Mouse (Mus musculus): ENCODE results near the gene Lrba. TPM values are rescaled to one million over a fixed set of nuclear protein-coding genes. Genes with fewer than 3 reads are reported as not detected.

Gene Lrba
- polyA plus RNA-seq, 1 experiment from 2014 or later: 6.0 TPM

DNA sequence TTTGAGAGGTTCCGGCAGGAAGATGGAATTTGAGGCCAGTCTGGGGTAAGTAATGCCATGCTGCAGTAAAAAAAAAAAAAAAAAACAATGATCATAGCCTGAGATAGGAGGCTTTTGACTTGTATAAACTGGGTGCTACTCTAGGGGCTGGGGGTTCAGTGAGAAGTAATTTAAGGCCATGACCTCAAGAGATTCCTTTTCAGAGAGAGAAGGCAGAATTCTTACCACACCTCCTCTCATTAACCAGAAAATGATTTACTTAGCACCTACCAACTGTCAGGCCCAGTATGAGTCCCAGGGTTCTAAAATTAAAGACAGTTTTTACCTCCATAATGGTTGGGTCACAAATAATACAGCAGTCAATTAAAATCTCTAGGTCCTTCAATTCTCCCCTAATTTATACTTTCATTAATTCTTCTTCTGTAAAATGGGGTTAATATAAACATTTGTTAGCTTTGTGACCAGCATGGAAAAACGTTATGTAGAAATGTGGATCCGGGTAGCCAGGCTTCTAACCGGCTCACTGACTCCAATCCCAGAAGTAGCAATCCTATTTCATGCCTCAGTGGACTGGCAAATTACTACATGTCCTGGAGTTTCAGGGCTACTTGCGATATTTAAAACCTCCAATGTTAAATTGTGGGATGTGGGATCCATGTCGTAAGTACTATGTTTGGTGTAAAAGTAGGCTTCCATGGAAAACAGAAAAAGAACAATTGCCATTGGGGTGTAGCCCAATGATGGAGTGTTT, 19.7 kb upstream of the Lrba start:
- Histone ChIP-seq H3K9me3 (ENCODE audit: low read length) (no peaks in the 10 kb centered on the region), H3K4me2 (replicated peaks; ENCODE audit: low read depth, low read length) (no peak overlapping the region), H3K4me1 (ENCODE audit: insufficient read depth, low read length) (peaks cover 18% of the 10 kb centered on the region), H3K27me3 (ENCODE audit: insufficient read depth, low read length) (no peaks in the 10 kb centered on the region), H3K36me3 (ENCODE audit: insufficient read depth, low read length) (no peaks in the 10 kb centered on the region), H3K27ac (ENCODE audit: low read length) (peak overlapping the region; percentile 79), H3K9ac (replicated peaks; ENCODE audit: low read length) (no peak overlapping the region), H3K4me3 (ENCODE audit: low read length) (no peak overlapping the region)
- WGBS: 34% methylated on average over 6 of the region's 6 CpGs
- ATAC-seq (ENCODE audit: low FRiP score, low TSS enrichment): peak; percentile 77

DNA sequence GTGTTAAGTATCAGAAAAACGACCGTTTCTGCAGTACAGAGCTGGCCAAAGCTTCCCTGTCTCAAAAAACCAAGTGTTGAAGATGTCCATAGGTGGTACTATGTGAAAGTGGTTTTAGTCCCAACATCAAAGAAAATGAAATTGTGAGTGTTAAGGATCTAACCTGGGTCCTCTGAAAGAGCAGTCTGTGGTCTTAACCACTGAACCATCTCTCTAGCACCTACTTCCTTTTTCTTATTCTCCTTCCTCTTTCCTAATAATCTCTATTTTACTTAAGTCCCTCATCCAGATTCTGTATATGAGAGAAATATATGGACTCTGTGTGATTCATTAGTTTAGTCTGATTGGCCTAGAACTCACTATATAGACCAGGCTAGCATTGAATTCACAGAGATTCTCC, 17.9 kb upstream of the Lrba start:
- H3K4me2 ChIP-seq (replicated peaks; ENCODE audit: low read depth, low read length): no peak overlapping the region
- H3K9ac ChIP-seq (replicated peaks; ENCODE audit: low read length): no peak overlapping the region
- H3K4me1 ChIP-seq (ENCODE audit: insufficient read depth, low read length): peaks cover 18% of the 10 kb centered on the region
- no peaks in the 10 kb centered on the region for H3K27me3 ChIP-seq (ENCODE audit: insufficient read depth, low read length)
- no peaks in the 10 kb centered on the region for H3K36me3 ChIP-seq (ENCODE audit: insufficient read depth, low read length)
- no peak overlapping the region for H3K27ac ChIP-seq (ENCODE audit: low read length)
- 90% methylated on average over 2 of the region's 2 CpGs for WGBS
- ATAC-seq (ENCODE audit: low FRiP score, low TSS enrichment): no peak
- no peak overlapping the region for H3K4me3 ChIP-seq (ENCODE audit: low read length)
- no peaks in the 10 kb centered on the region for H3K9me3 ChIP-seq (ENCODE audit: low read length)

DNA sequence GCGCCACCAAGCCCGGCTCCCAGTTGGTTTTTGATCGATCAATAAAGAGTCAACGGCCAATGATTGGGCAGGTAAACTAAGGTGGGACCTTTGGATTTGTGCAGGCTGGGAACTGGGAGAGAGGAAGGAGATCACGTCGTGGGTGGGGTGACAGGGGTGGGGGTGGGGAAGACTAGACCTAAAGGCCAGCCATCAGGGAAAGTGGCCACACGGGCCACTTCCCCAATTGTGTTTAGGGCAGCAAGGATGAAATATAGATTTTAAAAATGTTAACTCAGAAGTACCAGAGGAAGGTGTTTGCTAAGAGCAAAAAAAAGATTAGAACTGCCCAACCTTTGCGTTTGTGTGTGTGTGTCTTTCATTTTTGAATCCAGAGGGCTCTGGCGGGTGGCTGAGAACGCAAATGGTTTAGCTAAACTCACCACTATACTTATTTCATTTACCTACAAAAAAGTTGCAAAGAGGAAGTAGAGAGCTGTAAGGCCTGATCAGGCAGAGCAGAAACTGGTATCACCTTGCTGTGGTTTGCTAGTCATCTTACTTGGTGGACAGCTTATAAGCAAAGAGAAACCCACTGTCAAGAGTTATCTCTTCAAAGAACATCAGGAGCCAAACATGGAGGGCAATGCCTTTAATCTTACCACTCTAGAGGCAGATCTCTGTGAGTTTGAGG, 14.1 kb upstream of the Lrba start:
- Histone ChIP-seq H3K36me3 (ENCODE audit: insufficient read depth, low read length) (no peaks in the 10 kb centered on the region), H3K27ac (ENCODE audit: low read length) (no peak overlapping the region), H3K9me3 (ENCODE audit: low read length) (no peaks in the 10 kb centered on the region), H3K27me3 (ENCODE audit: insufficient read depth, low read length) (no peaks in the 10 kb centered on the region), H3K4me3 (ENCODE audit: low read length) (no peak overlapping the region), H3K4me2 (replicated peaks; ENCODE audit: low read depth, low read length) (no peak overlapping the region), H3K4me1 (ENCODE audit: insufficient read depth, low read length) (peaks cover 2% of the 10 kb centered on the region; the same call in 1 of the 2 replicates), H3K9ac (replicated peaks; ENCODE audit: low read length) (no peak overlapping the region)
- 91% methylated on average over 10 of the region's 10 CpGs for WGBS
- no peak for ATAC-seq (ENCODE audit: low FRiP score, low TSS enrichment)

DNA sequence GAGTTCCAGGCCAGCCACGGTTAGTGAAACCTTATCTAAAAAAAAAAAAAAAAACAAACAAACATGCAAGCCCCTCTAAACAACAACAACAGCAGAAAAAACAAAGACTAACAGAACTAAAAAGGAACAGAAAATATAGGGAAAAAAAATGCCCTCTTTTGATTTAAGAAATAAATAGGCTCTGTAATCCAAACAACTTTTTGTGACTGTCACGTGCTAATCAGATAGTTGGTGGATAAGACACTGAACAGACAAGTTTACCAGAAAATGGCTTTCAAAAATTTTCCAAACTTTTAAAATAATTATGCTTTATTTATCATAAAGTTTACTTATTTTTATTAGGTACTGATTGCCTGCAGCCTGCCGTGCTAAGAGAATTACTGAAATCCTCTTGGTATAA, 13.5 kb upstream of the Lrba start:
- Histone ChIP-seq H3K9me3 (ENCODE audit: low read length) (no peaks in the 10 kb centered on the region), H3K4me3 (ENCODE audit: low read length) (no peak overlapping the region), H3K4me1 (ENCODE audit: insufficient read depth, low read length) (no peaks in the 10 kb centered on the region), H3K9ac (replicated peaks; ENCODE audit: low read length) (no peak overlapping the region), H3K27me3 (ENCODE audit: insufficient read depth, low read length) (no peaks in the 10 kb centered on the region), H3K36me3 (ENCODE audit: insufficient read depth, low read length) (no peaks in the 10 kb centered on the region), H3K4me2 (replicated peaks; ENCODE audit: low read depth, low read length) (no peak overlapping the region), H3K27ac (ENCODE audit: low read length) (no peak overlapping the region)
- no peak for ATAC-seq (ENCODE audit: low FRiP score, low TSS enrichment)
- 84% methylated on average over 3 of the region's 3 CpGs for WGBS

DNA sequence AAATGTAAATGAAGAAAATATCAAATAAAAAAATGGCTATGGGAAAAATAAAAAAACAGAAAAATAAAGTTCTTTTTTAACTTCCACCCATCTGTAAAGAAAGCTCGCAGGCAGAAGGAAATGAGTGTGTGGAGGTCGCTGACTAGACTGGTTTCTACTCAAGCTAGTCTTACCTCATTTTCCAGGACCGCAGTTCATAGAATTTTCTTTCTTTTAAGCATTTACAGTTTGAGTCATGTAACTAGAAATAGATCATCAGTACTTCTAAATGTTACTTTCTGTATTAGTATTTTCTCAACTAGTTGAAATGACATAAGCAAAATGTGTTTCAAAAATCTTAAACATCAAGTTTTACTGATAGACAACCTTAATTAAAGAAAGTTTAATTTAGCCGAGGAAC, 10.2 kb upstream of the Lrba start:
- WGBS: 82% methylated on average over 4 of the region's 4 CpGs
- Histone ChIP-seq H3K4me1 (ENCODE audit: insufficient read depth, low read length) (no peaks in the 10 kb centered on the region), H3K4me2 (replicated peaks; ENCODE audit: low read depth, low read length) (no peak overlapping the region), H3K27me3 (ENCODE audit: insufficient read depth, low read length) (no peaks in the 10 kb centered on the region), H3K27ac (ENCODE audit: low read length) (no peak overlapping the region), H3K9me3 (ENCODE audit: low read length) (no peaks in the 10 kb centered on the region), H3K9ac (replicated peaks; ENCODE audit: low read length) (no peak overlapping the region), H3K36me3 (ENCODE audit: insufficient read depth, low read length) (no peaks in the 10 kb centered on the region), H3K4me3 (ENCODE audit: low read length) (no peak overlapping the region)
- ATAC-seq (ENCODE audit: low FRiP score, low TSS enrichment): no peak

DNA sequence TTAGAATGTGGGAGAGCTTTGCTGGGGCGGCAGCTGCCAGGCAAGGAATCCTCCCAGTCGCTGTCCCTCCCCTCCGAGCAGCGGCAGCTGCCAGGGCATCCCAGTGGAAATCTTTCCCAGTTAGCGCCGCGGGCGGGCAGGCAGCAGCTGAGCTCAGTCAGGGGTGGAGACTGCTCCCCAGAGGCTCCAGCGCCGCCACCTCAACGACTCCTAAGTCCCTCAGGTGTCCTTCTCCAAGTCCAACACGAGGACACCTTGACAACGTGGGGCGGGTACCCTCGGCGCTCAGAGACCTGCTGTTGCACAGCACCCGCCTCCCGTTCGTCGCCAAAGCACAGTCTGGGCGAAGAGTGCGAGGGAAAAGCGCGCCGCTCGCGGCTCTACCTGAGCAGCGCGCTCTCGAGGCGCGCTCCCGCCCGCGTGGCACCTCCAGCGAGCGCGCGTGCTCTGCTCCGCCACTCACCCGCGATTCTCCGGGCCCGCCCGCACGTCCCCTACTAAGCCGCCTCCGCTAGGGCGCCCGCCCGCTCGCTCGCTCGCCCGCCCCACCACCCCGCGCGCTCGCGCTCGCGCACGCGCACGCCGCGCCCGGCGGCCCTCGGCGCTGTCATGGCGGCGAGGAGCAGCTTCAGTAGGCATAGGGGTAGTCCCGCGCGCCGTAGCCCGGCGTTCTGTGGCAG, 706 bp upstream of the Lrba start:
- Histone ChIP-seq H3K27me3 (ENCODE audit: insufficient read depth, low read length) (no peaks in the 10 kb centered on the region), H3K4me1 (ENCODE audit: insufficient read depth, low read length) (0 out of 2 replicates have a peak, but pooled peaks cover 3% of the 10 kb centered on the region), H3K9ac (replicated peaks; ENCODE audit: low read length) (peak overlapping the region; percentile 89), H3K4me3 (ENCODE audit: low read length) (peak overlapping the region; percentile 93), H3K27ac (ENCODE audit: low read length) (peak overlapping the region; percentile 98), H3K9me3 (ENCODE audit: low read length) (no peaks in the 10 kb centered on the region), H3K36me3 (ENCODE audit: insufficient read depth, low read length) (no peaks in the 10 kb centered on the region), H3K4me2 (replicated peaks; ENCODE audit: low read depth, low read length) (peak overlapping the region; percentile 65)
- WGBS: under 1% methylated on average over 79 of the region's 79 CpGs
- peak; percentile 94 for ATAC-seq (ENCODE audit: low FRiP score, low TSS enrichment)

DNA sequence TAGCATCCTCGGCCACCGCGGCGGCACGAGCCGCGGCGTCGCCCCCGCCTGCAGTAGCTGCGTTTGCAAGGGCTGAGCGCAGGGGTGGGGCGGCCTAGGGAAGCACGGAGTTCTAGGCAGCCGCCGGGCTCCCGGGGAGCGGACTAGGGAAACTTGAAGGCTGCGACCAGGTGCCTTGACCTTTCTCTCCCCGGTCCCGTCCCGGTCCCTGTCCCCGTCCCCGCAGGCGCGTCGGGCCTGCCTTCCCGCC, 241 bp upstream of the Lrba start:
- Histone ChIP-seq H3K36me3 (ENCODE audit: insufficient read depth, low read length) (peaks cover 4% of the 10 kb centered on the region; the same call in 1 of the 2 replicates), H3K4me1 (ENCODE audit: insufficient read depth, low read length) (0 out of 2 replicates have a peak, but pooled peaks cover 3% of the 10 kb centered on the region), H3K9ac (replicated peaks; ENCODE audit: low read length) (peak overlapping the region; percentile 89), H3K27me3 (ENCODE audit: insufficient read depth, low read length) (no peaks in the 10 kb centered on the region), H3K4me3 (ENCODE audit: low read length) (peak overlapping the region; percentile 93), H3K27ac (ENCODE audit: low read length) (peak overlapping the region; percentile 98), H3K9me3 (ENCODE audit: low read length) (no peaks in the 10 kb centered on the region), H3K4me2 (replicated peaks; ENCODE audit: low read depth, low read length) (peak overlapping the region; percentile 65)
- 0 out of 2 replicates have a peak, but pooled peaks have one; percentile 81 for ATAC-seq (ENCODE audit: low FRiP score, low TSS enrichment)
- WGBS: 1% methylated on average over 22 of the region's 28 CpGs

DNA sequence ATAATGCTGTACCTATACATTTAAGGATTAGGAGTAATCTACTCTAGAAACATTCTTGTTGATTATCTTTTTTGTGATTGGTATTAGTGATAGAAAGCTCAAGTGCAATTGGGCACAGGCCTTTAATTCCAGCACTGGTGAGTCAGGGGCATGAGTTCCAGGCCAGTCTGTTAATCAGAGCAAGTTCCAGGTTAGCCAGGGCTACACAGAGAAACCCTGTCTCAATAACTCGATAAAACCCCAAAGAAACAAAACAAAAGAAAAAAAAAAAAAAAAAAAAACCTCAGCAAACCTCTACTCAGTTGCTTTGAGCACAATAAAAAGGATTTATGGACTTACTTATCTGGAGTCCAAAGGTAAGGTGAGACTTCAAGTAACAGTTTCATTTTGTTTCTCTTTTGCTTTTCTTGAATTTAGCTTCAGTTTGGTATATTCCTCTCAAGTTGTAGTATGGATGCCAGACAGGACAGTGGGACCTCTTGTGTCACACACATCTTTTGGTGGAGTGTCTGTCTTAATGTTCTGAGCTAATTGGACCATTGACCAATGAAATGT, 7.1 kb downstream of the Lrba start:
- 0 out of 2 replicates have a peak, but pooled peaks cover 3% of the 10 kb centered on the region for H3K4me1 ChIP-seq (ENCODE audit: insufficient read depth, low read length)
- WGBS: 17% methylated on average over 1 of the region's 1 CpGs
- no peak overlapping the region for H3K9ac ChIP-seq (replicated peaks; ENCODE audit: low read length)
- H3K36me3 ChIP-seq (ENCODE audit: insufficient read depth, low read length): peaks cover 4% of the 10 kb centered on the region; the same call in 1 of the 2 replicates
- no peaks in the 10 kb centered on the region for H3K27me3 ChIP-seq (ENCODE audit: insufficient read depth, low read length)
- H3K4me3 ChIP-seq (ENCODE audit: low read length): no peak overlapping the region
- H3K9me3 ChIP-seq (ENCODE audit: low read length): no peaks in the 10 kb centered on the region
- no peak overlapping the region for H3K4me2 ChIP-seq (replicated peaks; ENCODE audit: low read depth, low read length)
- ATAC-seq (ENCODE audit: low FRiP score, low TSS enrichment): no peak
- no peak overlapping the region for H3K27ac ChIP-seq (ENCODE audit: low read length)

DNA sequence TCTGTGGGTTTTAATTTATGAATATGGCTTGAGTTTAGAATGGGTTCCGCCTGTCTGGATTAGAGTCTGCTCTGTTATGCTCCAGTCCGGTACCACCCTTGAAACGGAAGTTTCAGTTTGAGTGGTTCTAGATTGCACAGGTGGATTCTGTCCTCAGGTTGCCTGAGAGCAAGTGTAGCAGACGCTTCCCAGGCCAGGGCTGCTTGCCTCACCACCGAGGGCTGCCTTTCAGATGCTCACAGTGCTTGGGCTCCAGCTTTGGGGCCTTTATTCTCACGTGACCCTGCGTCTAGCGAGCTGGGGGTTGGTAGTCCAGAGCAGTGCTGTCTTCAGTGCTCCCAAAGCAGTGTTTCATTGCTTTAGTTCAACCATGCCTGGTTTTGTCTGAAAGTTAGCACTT, 22.7 kb downstream of the Lrba start:
- no peak overlapping the region for H3K4me3 ChIP-seq (ENCODE audit: low read length)
- WGBS: 76% methylated on average over 8 of the region's 8 CpGs

More for the DNA sequence above, 22.7 kb downstream of the Lrba start:
- H3K27me3 ChIP-seq (ENCODE audit: insufficient read depth, low read length): no peaks in the 10 kb centered on the region
- H3K36me3 ChIP-seq (ENCODE audit: insufficient read depth, low read length): no peaks in the 10 kb centered on the region
- H3K9me3 ChIP-seq (ENCODE audit: low read length): no peaks in the 10 kb centered on the region
- H3K4me1 ChIP-seq (ENCODE audit: insufficient read depth, low read length): no peaks in the 10 kb centered on the region
- H3K27ac ChIP-seq (ENCODE audit: low read length): no peak overlapping the region
- no peak for ATAC-seq (ENCODE audit: low FRiP score, low TSS enrichment)
- no peak overlapping the region for H3K9ac ChIP-seq (replicated peaks; ENCODE audit: low read length)
- no peak overlapping the region for H3K4me2 ChIP-seq (replicated peaks; ENCODE audit: low read depth, low read length)
